Mouse (Mus musculus): ENCODE measurements around the gene Enc1.

- TF ChIP-seq CTCF (IDR thresholded peaks at IDR 0.05) = no peak
- no peak for TF ChIP-seq POLR2A (IDR thresholded peaks at IDR 0.05; ENCODE audit: insufficient read depth, low read depth, low read length)
- no peak for TF ChIP-seq EP300 (IDR thresholded peaks at IDR 0.05; ENCODE audit: insufficient read depth, low read depth, low read length)
Observed at GRCm38 (mm10) chr13:97223856-97224255, 17.0 kb upstream of the Enc1 start.

Measured in heart, adult 2 months (tissue).